In genomic region chr4:130537371-130537770, GRCm38 (mm10) we compare ENCODE assay signal across 27 mouse cellular contexts. TPM values are rescaled to one million over a fixed set of nuclear protein-coding genes. Genes with fewer than 3 reads are reported as not detected.
"Had no signal": no experiment of that assay in that cellular context is flagged by ENCODE, and none has a peak within 500 bp of the region (broad histone marks: within the 10 kb centered on the region; RNA-seq: fewer than 3 reads in every experiment).

No protein-coding gene starts in this region.

- H3K4me3 ChIP-seq: heart, embryonic 10.5 days; heart, embryonic 12.5 days; hindbrain, embryonic 13.5 days; hindbrain, embryonic 15.5 days; intestine, embryonic 15.5 days; layer of hippocampus, adult 2 months; left cerebral cortex, adult 2 months; limb, embryonic 10.5 days; limb, embryonic 12.5 days; liver, embryonic 13.5 days; liver, embryonic 15.5 days had no signal

- H3K4me2 ChIP-seq: heart, embryonic 12.5 days; hindbrain, embryonic 13.5 days; hindbrain, embryonic 15.5 days; intestine, embryonic 15.5 days; limb, embryonic 12.5 days; liver, embryonic 11.5 days; liver, embryonic 13.5 days; liver, embryonic 15.5 days had no signal

- ATAC-seq: inflammation-experienced regulatory T-cells, adult 6 months; intestine, embryonic 15.5 days; intestine, postnatal 0 days had no signal

- H3K9ac ChIP-seq: heart, embryonic 12.5 days; hindbrain, embryonic 13.5 days; hindbrain, embryonic 15.5 days; intestine, embryonic 15.5 days; limb, embryonic 12.5 days; liver, embryonic 13.5 days; liver, embryonic 15.5 days had no signal

- H3K36me3 ChIP-seq: intestine, embryonic 15.5 days; liver, embryonic 13.5 days; liver, embryonic 15.5 days had no signal

- H3K27me3 ChIP-seq: heart, embryonic 12.5 days; hindbrain, embryonic 13.5 days; hindbrain, embryonic 15.5 days; intestine, embryonic 15.5 days; limb, embryonic 12.5 days; liver, embryonic 13.5 days had no signal

- H3K27ac ChIP-seq: heart, embryonic 10.5 days; hindbrain, embryonic 13.5 days; hindbrain, embryonic 15.5 days; intestine, embryonic 15.5 days; left cerebral cortex, adult 2 months; limb, embryonic 10.5 days; limb, embryonic 12.5 days; liver, embryonic 13.5 days; liver, embryonic 15.5 days had no signal

- H3K4me1 ChIP-seq: heart, embryonic 10.5 days; heart, embryonic 12.5 days; intestine, embryonic 15.5 days; limb, embryonic 10.5 days; limb, embryonic 12.5 days; liver, embryonic 13.5 days; liver, embryonic 15.5 days had no signal

- DNase-seq: gastrocnemius, adult 2 months; gastrocnemius, postnatal 10 days; gastrocnemius, postnatal 25 days; heart, adult 18-20 months; heart, postnatal 10 days; heart, postnatal 4 days; kidney, adult 18-20 months; kidney, adult 8-10 months; kidney, postnatal 10 days; kidney, postnatal 25 days; kidney, postnatal 4 days; liver; liver, embryonic 13.5 days had no signal

- H3K9me3 ChIP-seq: heart, embryonic 10.5 days; heart, embryonic 12.5 days; hindbrain, embryonic 13.5 days; hindbrain, embryonic 15.5 days; intestine, embryonic 15.5 days; limb, embryonic 10.5 days; limb, embryonic 12.5 days; liver, embryonic 15.5 days had no signal

RNA-seq across cellular contexts. Expression of gene Nkain1, which starts 36.6 kb away (rescaled TPM):
- total RNA-seq: granulocyte monocyte progenitor cell, adult 5-6 weeks had no signal
- polyA plus RNA-seq: inflammation-experienced regulatory T-cells, adult 6 months; liver, embryonic 13.5 days; liver, embryonic 15.5 days had no signal
